Mouse (Mus musculus) myocyte (in vitro differentiated cells): Measurements from ENCODE around the gene Grb2. TPM values are rescaled to one million over a fixed set of nuclear protein-coding genes. Genes with fewer than 3 reads are reported as not detected.

ENCODE experiments used
- H3K27me3 ChIP-seq: one replicate; pipeline ENCODE4 v1.6.1; 2011; ENCODE audit not compliant: control insufficient read depth, insufficient read depth, insufficient read length
- H3K36me3 ChIP-seq: one replicate; pipeline ENCODE4 v1.6.1; 2011; ENCODE audit not compliant: control insufficient read depth, insufficient read depth
- H3K4me2 ChIP-seq: one replicate; pipeline ENCODE4 v1.6.1; 2011; ENCODE audit warnings: low read depth, control low read depth
- H3K4me3 ChIP-seq: one replicate; pipeline ENCODE4 v1.5.1; 2011; ENCODE audit warnings: mild to moderate bottlenecking, control low read depth, moderate library complexity
- H3K79me2 ChIP-seq: one replicate; pipeline ENCODE4 v1.6.1; 2011; ENCODE audit not compliant: control insufficient read depth, insufficient read depth
- H3ac ChIP-seq: one replicate; pipeline ENCODE4 v1.6.1; 2011; ENCODE audit not compliant: control insufficient read depth, insufficient read length
- CEBPB ChIP-seq: IDR thresholded peaks from 2 replicates; pipeline ENCODE4 v1.6.1; 2011; ENCODE audit warnings: mild to moderate bottlenecking, moderate library complexity; ENCODE audit not compliant: poor library complexity, insufficient read depth, severe bottlenecking
- E2F4 ChIP-seq: IDR thresholded peaks from one replicate; pipeline ENCODE4 v1.6.1; 2011; ENCODE audit warnings: mild to moderate bottlenecking, control low read depth, moderate library complexity; ENCODE audit not compliant: insufficient read depth
- MAX ChIP-seq: IDR thresholded peaks from one replicate; pipeline ENCODE4 v1.6.1; 2011; ENCODE audit warnings: low read depth, mild to moderate bottlenecking, control low read depth
- MYOD1 ChIP-seq, 3 experiments: IDR thresholded peaks; one replicate each; pipeline ENCODE4 v1.6.1; 2011; ENCODE audit warnings: control low read depth in 2 of 3, low read depth in 2 of 3, mild to moderate bottlenecking in 2 of 3, moderate library complexity in 1 of 3; ENCODE audit not compliant: insufficient read length in 2 of 3, control insufficient read depth in 1 of 3
- MYOG ChIP-seq, 3 experiments: IDR thresholded peaks; one replicate each; pipeline ENCODE4 v1.6.1; 2011; ENCODE audit warnings: control low read depth in 2 of 3, low read depth in 2 of 3, mild to moderate bottlenecking in 2 of 3; ENCODE audit not compliant: insufficient read length in 2 of 3, control insufficient read depth in 1 of 3, insufficient read depth in 1 of 3
- POLR2A ChIP-seq: IDR thresholded peaks from one replicate; pipeline ENCODE4 v1.6.1; 2011; ENCODE audit warnings: low read depth, mild to moderate bottlenecking, control low read depth, moderate library complexity; ENCODE audit not compliant: insufficient read length
- POLR2AphosphoS2 ChIP-seq: IDR thresholded peaks from one replicate; pipeline ENCODE4 v1.6.1; 2011; ENCODE audit warnings: low read depth, control low read depth; ENCODE audit not compliant: insufficient read length
- REST ChIP-seq: IDR thresholded peaks from one replicate; pipeline ENCODE4 v1.6.1; 2011; ENCODE audit warnings: mild to moderate bottlenecking, control low read depth, moderate library complexity; ENCODE audit not compliant: insufficient read depth, insufficient read length
- SRF ChIP-seq: IDR thresholded peaks from one replicate; pipeline ENCODE4 v1.6.1; 2011; ENCODE audit warnings: low read depth; ENCODE audit not compliant: control insufficient read depth, insufficient read length
- TCF12 ChIP-seq: IDR thresholded peaks from one replicate; pipeline ENCODE4 v1.6.1; 2011; ENCODE audit warnings: mild to moderate bottlenecking, control low read depth; ENCODE audit not compliant: poor library complexity, insufficient read depth, severe bottlenecking
- TCF3 ChIP-seq: IDR thresholded peaks from one replicate; pipeline ENCODE4 v1.6.1; 2011; ENCODE audit warnings: low read depth, control low read depth; ENCODE audit not compliant: insufficient read length
- USF1 ChIP-seq: IDR thresholded peaks from one replicate; pipeline ENCODE4 v1.6.1; 2011; ENCODE audit warnings: low read depth, mild to moderate bottlenecking, control low read depth, moderate library complexity
- polyA plus RNA-seq: library from polyadenylated mRNA; unstranded; fragments of >200 nt; fragmentation: generic; extraction: Trizol; gene quantifications from one replicate; pipeline ENCODE4 v1.2.1, GENCODE M21; 2012; ENCODE audit warnings: missing spikeins

Gene Grb2
- polyA plus RNA-seq, 1 experiment: 71.2 TPM

DNA sequence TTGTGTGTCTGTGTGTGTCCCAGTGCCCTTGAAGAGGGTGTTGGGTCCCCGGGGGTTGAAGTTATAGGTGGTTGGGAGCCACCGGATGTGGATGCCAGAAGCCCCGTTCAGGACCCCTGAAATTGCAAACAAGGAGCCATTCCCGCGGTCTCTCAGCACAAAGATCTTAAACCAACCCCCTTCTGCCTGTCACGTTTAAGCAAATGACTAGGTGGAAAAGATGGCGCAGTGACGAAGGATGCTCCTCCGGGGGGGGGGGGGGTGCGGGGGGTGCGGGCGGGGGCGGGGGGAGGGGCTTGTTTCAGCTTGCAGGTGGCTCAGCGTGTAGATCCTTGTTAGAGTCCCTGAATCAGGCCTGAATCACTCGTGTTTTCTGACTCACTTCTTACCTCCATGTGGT, 39.0 kb upstream of the Grb2 start:
- peak overlapping the region; percentile 51 for H3K4me2 ChIP-seq
- H3K27me3 ChIP-seq: peaks cover 8% of the 10 kb centered on the region
- no peak overlapping the region for H3ac ChIP-seq
- H3K79me2 ChIP-seq: no peaks in the 10 kb centered on the region
- TF ChIP-seq MYOD1 (IDR thresholded peaks at IDR 0.05; ENCODE audit: control insufficient read depth in 1 of 3, insufficient read length in 2 of 3, low read depth in 2 of 3): no peak
- no peak for TF ChIP-seq USF1
- no peak for TF ChIP-seq REST
- TF ChIP-seq E2F4: no peak
- TF ChIP-seq CEBPB: no peak
- TF ChIP-seq TCF12: no peak
- TF ChIP-seq SRF: no peak
- no peak for TF ChIP-seq MAX
- no peak for TF ChIP-seq POLR2AphosphoS2
- TF ChIP-seq MYOG (IDR thresholded peaks at IDR 0.05; ENCODE audit: control insufficient read depth in 1 of 3, insufficient read depth in 1 of 3, insufficient read length in 2 of 3, low read depth in 2 of 3): no peak
- TF ChIP-seq POLR2A: no peak
- no peak for TF ChIP-seq TCF3
- H3K36me3 ChIP-seq: no peaks in the 10 kb centered on the region
- no peak overlapping the region for H3K4me3 ChIP-seq

DNA sequence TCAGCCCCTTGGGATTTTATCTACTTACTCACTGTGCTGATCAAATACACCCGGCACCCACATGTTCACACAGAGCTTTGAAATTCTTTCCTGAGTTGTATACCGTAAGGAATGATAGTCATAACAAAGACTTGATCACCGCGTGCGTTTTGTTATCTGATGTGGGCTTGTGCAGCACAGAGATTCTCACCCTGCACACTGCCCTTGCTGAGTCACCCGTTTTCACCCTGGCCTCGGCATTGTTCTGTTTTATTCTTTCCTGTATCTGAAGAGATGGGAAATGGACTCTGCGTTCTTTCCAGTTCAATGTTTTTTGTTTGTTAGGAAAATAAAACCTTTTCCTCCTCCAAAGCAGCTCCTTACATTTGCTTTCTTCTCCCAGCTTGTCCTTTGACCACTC, 38.4 kb upstream of the Grb2 start:
- no peak for TF ChIP-seq E2F4
- TF ChIP-seq SRF: no peak
- no peak for TF ChIP-seq MAX
- TF ChIP-seq REST: no peak
- no peak for TF ChIP-seq USF1
- TF ChIP-seq CEBPB: no peak
- no peak for TF ChIP-seq MYOG (IDR thresholded peaks at IDR 0.05; ENCODE audit: control insufficient read depth in 1 of 3, insufficient read depth in 1 of 3, insufficient read length in 2 of 3, low read depth in 2 of 3)
- H3K36me3 ChIP-seq: no peaks in the 10 kb centered on the region
- no peaks in the 10 kb centered on the region for H3K79me2 ChIP-seq
- no peak overlapping the region for H3ac ChIP-seq
- H3K4me3 ChIP-seq: no peak overlapping the region
- H3K4me2 ChIP-seq: peak overlapping the region; percentile 51
- peaks cover 8% of the 10 kb centered on the region for H3K27me3 ChIP-seq

DNA sequence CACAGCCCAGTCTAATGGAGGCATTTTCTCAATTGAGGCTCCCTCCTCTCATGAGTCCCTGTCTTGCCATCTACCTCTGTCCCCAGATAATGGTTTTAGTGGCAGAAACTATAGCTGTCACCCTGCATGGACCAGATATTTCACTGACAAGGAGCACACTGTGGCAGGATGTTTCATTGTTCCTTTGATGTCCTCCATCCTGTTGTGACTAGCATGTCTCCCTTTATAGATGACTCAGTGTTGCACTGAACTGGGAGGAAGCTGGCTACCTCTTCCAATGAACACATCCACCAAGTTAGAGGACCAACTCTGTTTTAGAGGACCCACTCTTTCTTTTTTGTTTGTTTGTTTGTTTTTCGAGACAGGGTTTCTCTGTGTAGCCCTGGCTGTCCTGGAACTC, 37.7 kb upstream of the Grb2 start:
- Histone ChIP-seq H3K79me2 (no peaks in the 10 kb centered on the region), H3ac (no peak overlapping the region), H3K4me3 (no peak overlapping the region), H3K4me2 (no peak overlapping the region), H3K27me3 (peaks cover 8% of the 10 kb centered on the region), H3K36me3 (no peaks in the 10 kb centered on the region)
- TF ChIP-seq TCF3: no peak
- TF ChIP-seq MYOD1 (IDR thresholded peaks at IDR 0.05; ENCODE audit: control insufficient read depth in 1 of 3, insufficient read length in 2 of 3, low read depth in 2 of 3): no peak
- TF ChIP-seq MYOG (IDR thresholded peaks at IDR 0.05; ENCODE audit: control insufficient read depth in 1 of 3, insufficient read depth in 1 of 3, insufficient read length in 2 of 3, low read depth in 2 of 3): no peak
- TF ChIP-seq POLR2AphosphoS2: no peak
- no peak for TF ChIP-seq POLR2A

DNA sequence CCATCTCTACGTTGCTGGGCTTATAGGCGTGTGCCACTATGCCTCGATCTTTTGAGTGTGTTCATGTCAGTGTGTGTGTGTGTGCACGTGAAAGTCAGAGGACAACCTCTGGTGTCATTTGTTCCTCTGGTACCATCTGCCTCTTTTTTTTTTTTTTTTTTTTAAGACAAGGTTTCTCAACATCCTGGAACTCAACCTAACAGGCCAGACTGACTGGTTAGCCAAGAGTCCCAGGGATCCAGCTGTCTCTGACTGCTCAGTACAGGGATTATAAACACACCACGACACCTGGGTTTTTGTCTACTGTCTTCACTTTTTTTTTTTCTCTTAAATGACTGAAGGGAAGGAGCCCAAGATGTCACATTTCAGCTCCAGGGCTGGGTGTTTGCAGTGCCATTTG, 36.0 kb upstream of the Grb2 start:
- Histone ChIP-seq H3K79me2 (no peaks in the 10 kb centered on the region), H3K4me3 (no peak overlapping the region), H3ac (no peak overlapping the region), H3K4me2 (no peak overlapping the region), H3K36me3 (no peaks in the 10 kb centered on the region), H3K27me3 (peaks cover 8% of the 10 kb centered on the region)
- TF ChIP-seq SRF (no peak), CEBPB (no peak), REST (no peak), USF1 (no peak), TCF12 (no peak), TCF3 (no peak), MYOD1 (IDR thresholded peaks at IDR 0.05; ENCODE audit: control insufficient read depth in 1 of 3, insufficient read length in 2 of 3, low read depth in 2 of 3) (no peak), MAX (no peak), E2F4 (no peak), POLR2AphosphoS2 (no peak), MYOG (IDR thresholded peaks at IDR 0.05; ENCODE audit: control insufficient read depth in 1 of 3, insufficient read depth in 1 of 3, insufficient read length in 2 of 3, low read depth in 2 of 3) (no peak)

DNA sequence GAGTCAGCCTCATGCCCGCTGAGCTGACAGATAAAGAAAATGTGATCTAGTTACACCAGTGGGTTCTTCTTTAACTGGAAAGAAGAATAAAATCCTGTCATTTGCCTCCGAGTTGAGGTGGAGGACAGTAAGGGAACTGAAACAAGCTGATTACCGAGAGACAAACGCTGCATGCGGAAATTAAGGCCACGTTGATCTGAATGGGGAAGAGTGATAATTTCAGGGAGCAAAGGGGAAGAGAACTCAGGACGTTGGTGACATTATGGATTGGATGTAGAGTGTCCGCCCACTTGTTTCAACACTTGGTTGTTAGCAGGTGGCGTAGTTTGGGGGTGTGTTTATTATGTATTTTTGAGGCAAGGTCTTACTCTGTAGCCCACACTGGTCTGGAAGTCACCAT, 34.5 kb upstream of the Grb2 start:
- Histone ChIP-seq H3K4me3 (no peak overlapping the region), H3K36me3 (no peaks in the 10 kb centered on the region), H3K27me3 (peaks cover 8% of the 10 kb centered on the region), H3ac (no peak overlapping the region), H3K79me2 (no peaks in the 10 kb centered on the region), H3K4me2 (no peak overlapping the region)
- no peak for TF ChIP-seq MAX
- no peak for TF ChIP-seq POLR2A
- no peak for TF ChIP-seq TCF12
- TF ChIP-seq POLR2AphosphoS2: no peak
- TF ChIP-seq USF1: no peak
- TF ChIP-seq TCF3: no peak
- no peak for TF ChIP-seq REST
- no peak for TF ChIP-seq CEBPB
- no peak for TF ChIP-seq SRF
- no peak for TF ChIP-seq MYOD1 (IDR thresholded peaks at IDR 0.05; ENCODE audit: control insufficient read depth in 1 of 3, insufficient read length in 2 of 3, low read depth in 2 of 3)
- no peak for TF ChIP-seq E2F4
- no peak for TF ChIP-seq MYOG (IDR thresholded peaks at IDR 0.05; ENCODE audit: control insufficient read depth in 1 of 3, insufficient read depth in 1 of 3, insufficient read length in 2 of 3, low read depth in 2 of 3)
